Mouse (Mus musculus): ENCODE results near the gene Wdr18.

The Wdr18 gene

GRCm38 (mm10) chr10:79959847-79960601, at the start of gene Wdr18:
TSS of gene Wdr18 (plus strand) at chr10:79960152.
- peak; percentile 100 for DNase-seq (ENCODE audit: extremely low spot score, low read depth, low spot score)

- no peak for DNase-seq (ENCODE audit: extremely low spot score, low read depth, low spot score)
Measured at GRCm38 (mm10) chr10:79910556-79910955, 49.4 kb upstream of the Wdr18 start, which contains the start of gene Gm26602. TSS of gene Gm26602 (plus strand) at chr10:79910856.

GRCm38 (mm10) chr10:79912412-79912811, 47.5 kb upstream of the Wdr18 start:
- DNase-seq (ENCODE audit: extremely low spot score, low read depth, low spot score) = no peak

GRCm38 (mm10) chr10:79914131-79914947, 45.6 kb upstream of the Wdr18 start:
- DNase-seq (ENCODE audit: extremely low spot score, low read depth, low spot score) = no peak

GRCm38 (mm10) chr10:79914948-79915596, 44.9 kb upstream of the Wdr18 start:
- DNase-seq (ENCODE audit: extremely low spot score, low read depth, low spot score) = no peak

GRCm38 (mm10) chr10:79916081-79916480, 43.9 kb upstream of the Wdr18 start:
- no peak for DNase-seq (ENCODE audit: extremely low spot score, low read depth, low spot score)

GRCm38 (mm10) chr10:79916808-79917531, 43.0 kb upstream of the Wdr18 start, which contains the start of gene Kiss1r:
TSS of gene Kiss1r (plus strand) at chr10:79916971.
- DNase-seq (ENCODE audit: extremely low spot score, low read depth, low spot score) = no peak

GRCm38 (mm10) chr10:79917532-79918100, 42.3 kb upstream of the Wdr18 start:
- DNase-seq (ENCODE audit: extremely low spot score, low read depth, low spot score) = no peak

- no peak for DNase-seq (ENCODE audit: extremely low spot score, low read depth, low spot score)
Measured at GRCm38 (mm10) chr10:79918231-79919078, 41.5 kb upstream of the Wdr18 start.

GRCm38 (mm10) chr10:79919251-79919849, 40.6 kb upstream of the Wdr18 start:
- DNase-seq (ENCODE audit: extremely low spot score, low read depth, low spot score) = no peak

- no peak for DNase-seq (ENCODE audit: extremely low spot score, low read depth, low spot score)
Measured at GRCm38 (mm10) chr10:79920056-79920890, 39.7 kb upstream of the Wdr18 start.

- no peak for DNase-seq (ENCODE audit: extremely low spot score, low read depth, low spot score)
Measured at GRCm38 (mm10) chr10:79920958-79921535, 38.9 kb upstream of the Wdr18 start, which contains the start of gene R3hdm4. TSS of gene R3hdm4 (minus strand) at chr10:79921208.

GRCm38 (mm10) chr10:79921572-79921971, 38.4 kb upstream of the Wdr18 start:
- DNase-seq (ENCODE audit: extremely low spot score, low read depth, low spot score) = no peak

- DNase-seq (ENCODE audit: extremely low spot score, low read depth, low spot score) = peak; percentile 67
Measured at GRCm38 (mm10) chr10:79924998-79925784, 34.8 kb upstream of the Wdr18 start.

- no peak for DNase-seq (ENCODE audit: extremely low spot score, low read depth, low spot score)
Measured at GRCm38 (mm10) chr10:79925785-79926490, 34.0 kb upstream of the Wdr18 start.

All from hindlimb bud, embryonic 11.5 days (tissue).